ENCODE assay signal across 18 mouse cellular contexts in genomic region chr19:57295521-57295920, GRCm38 (mm10).
"Had no signal": no experiment of that assay in that cellular context is flagged by ENCODE, and none has a peak within 500 bp of the region (broad histone marks: within the 10 kb centered on the region; RNA-seq: fewer than 3 reads in every experiment).

No protein-coding gene starts in this region.

- H3K4me1 ChIP-seq: lung, embryonic 15.5 days; midbrain, embryonic 13.5 days; midbrain, embryonic 15.5 days; neural tube, embryonic 12.5 days; stomach, embryonic 15.5 days had no signal

- H3K4me3 ChIP-seq: lung, embryonic 15.5 days; megakaryocyte, embryonic 14.5 days; midbrain, embryonic 13.5 days; midbrain, embryonic 15.5 days; neural tube, embryonic 12.5 days; stomach, embryonic 15.5 days had no signal

- H3K36me3 ChIP-seq: lung, embryonic 15.5 days; midbrain, embryonic 13.5 days; midbrain, embryonic 15.5 days; neural tube, embryonic 12.5 days; stomach, embryonic 15.5 days had no signal

- H3K27ac ChIP-seq: lung, embryonic 15.5 days; macrophage; midbrain, embryonic 13.5 days; midbrain, embryonic 15.5 days; neural tube, embryonic 12.5 days; stomach, embryonic 15.5 days; stomach, postnatal 0 days had no signal

- ATAC-seq: liver, postnatal 0 days; lung, postnatal 0 days; midbrain, embryonic 13.5 days; midbrain, embryonic 15.5 days had no signal

- H3K9me3 ChIP-seq: lung, embryonic 15.5 days; megakaryocyte, embryonic 14.5 days; midbrain, embryonic 13.5 days; midbrain, embryonic 15.5 days; neural tube, embryonic 12.5 days; stomach, embryonic 15.5 days had no signal

- H3K9ac ChIP-seq: liver, postnatal 0 days; lung, embryonic 15.5 days; midbrain, embryonic 13.5 days; midbrain, embryonic 15.5 days; neural tube, embryonic 12.5 days; stomach, embryonic 15.5 days had no signal

- H3K4me2 ChIP-seq: lung, embryonic 15.5 days; midbrain, embryonic 11.5 days; midbrain, embryonic 13.5 days; midbrain, embryonic 15.5 days; neural tube, embryonic 12.5 days; stomach, embryonic 15.5 days had no signal

- DNase-seq: liver, postnatal 0 days; lung, adult 2 months; lung, postnatal 14 days; lung, postnatal 36 days; right cerebral cortex, postnatal 14 days; thymus, adult 2 months; thymus, postnatal 25 days; thymus, postnatal 4 days had no signal

- H3K27me3 ChIP-seq: lung, embryonic 15.5 days; midbrain, embryonic 13.5 days; midbrain, embryonic 15.5 days; neural tube, embryonic 12.5 days; stomach, embryonic 15.5 days had no signal
